Mouse (Mus musculus): Measurements from ENCODE around the gene Tmem248. TPM values are rescaled to one million over a fixed set of nuclear protein-coding genes. Genes with fewer than 3 reads are reported as not detected.
A peak's percentile ranks its signal among the peaks of the same experiment; 100 is the strongest.
"Not testable (repeated sequence)": the region's sequence is repeated elsewhere in the genome, so short reads cannot be mapped to it uniquely, and the experiment has no call there.

The Tmem248 gene
- polyA plus RNA-seq, 1 experiment: 23.6 TPM

GRCm38 (mm10) chr5:130239236-130239635 is 22.4 kb downstream of the Tmem248 start:
- 88% methylated on average over 7 of the region's 7 CpGs for WGBS
- no peaks in the 10 kb centered on the region for H3K27me3 ChIP-seq (ENCODE audit: control insufficient read depth, insufficient read depth, low read length)
- no peak overlapping the region for H3K27ac ChIP-seq (ENCODE audit: insufficient read depth, low read depth, low read length)
- no peak overlapping the region for H3K4me3 ChIP-seq (ENCODE audit: low read depth, low read length)
- no peaks in the 10 kb centered on the region for H3K4me1 ChIP-seq (ENCODE audit: control insufficient read depth, insufficient read depth, insufficient read length, low read length)
- TF ChIP-seq CTCF (IDR thresholded peaks at IDR 0.05; ENCODE audit: extremely low read depth, insufficient read length, insufficient replicate concordance, low read depth, low read length) (no peak), POLR2A (IDR thresholded peaks at IDR 0.05; ENCODE audit: low read depth, low read length) (no peak)
- H3K36me3 ChIP-seq (ENCODE audit: control insufficient read depth, insufficient read depth, low read length): peaks cover 78% of the 10 kb centered on the region

DNA sequence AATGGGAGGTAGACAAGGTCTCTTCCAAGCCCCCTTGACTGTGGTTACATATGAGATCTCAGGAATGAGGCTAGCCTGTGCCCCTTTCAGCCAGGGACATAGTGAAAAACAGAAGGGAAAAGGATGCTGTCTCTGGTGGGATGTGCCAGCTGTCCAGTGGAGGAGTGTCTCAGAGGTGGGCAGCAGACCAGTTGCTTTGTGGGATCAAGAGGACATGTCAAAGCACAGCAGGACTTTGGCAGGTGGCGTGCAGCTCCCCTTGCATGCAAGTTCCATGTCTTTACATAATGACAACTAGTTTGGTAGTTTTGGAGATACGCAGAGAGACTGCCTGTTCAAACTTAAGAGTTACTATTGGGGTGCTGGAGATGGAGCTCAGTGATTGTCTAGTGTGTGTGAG is 23.0 kb downstream of the Tmem248 start:
- Histone ChIP-seq H3K4me3 (ENCODE audit: low read depth, low read length) (no peak overlapping the region), H3K36me3 (ENCODE audit: control insufficient read depth, insufficient read depth, low read length) (peaks cover 75% of the 10 kb centered on the region), H3K27ac (ENCODE audit: insufficient read depth, low read depth, low read length) (no peak overlapping the region), H3K27me3 (ENCODE audit: control insufficient read depth, insufficient read depth, low read length) (no peaks in the 10 kb centered on the region), H3K4me1 (ENCODE audit: control insufficient read depth, insufficient read depth, insufficient read length, low read length) (no peaks in the 10 kb centered on the region)
- TF ChIP-seq CTCF (IDR thresholded peaks at IDR 0.05; ENCODE audit: extremely low read depth, insufficient read length, insufficient replicate concordance, low read depth, low read length): no peak
- no peak for TF ChIP-seq POLR2A (IDR thresholded peaks at IDR 0.05; ENCODE audit: low read depth, low read length)
- WGBS: 98% methylated on average over 2 of the region's 2 CpGs

DNA sequence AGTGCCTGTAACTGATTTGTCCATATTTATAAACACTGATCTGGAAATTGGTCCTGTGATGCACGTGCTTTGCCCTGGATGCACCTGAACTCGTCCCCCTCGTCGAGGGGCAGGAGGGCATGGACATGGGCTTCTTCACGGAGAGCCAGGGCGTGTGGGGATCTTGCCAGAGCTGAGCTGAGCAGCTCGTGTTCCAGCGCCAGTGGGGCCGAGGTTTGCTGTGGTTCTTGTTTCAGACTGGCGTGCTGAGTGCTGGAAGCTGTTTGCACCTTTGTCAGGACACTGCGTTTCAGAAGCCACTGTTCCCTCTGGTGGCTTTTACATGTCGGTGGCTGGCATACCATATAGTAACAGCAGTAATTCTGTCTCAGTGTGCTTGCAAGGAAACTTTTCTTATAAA is 24.5 kb downstream of the Tmem248 start:
- no peaks in the 10 kb centered on the region for H3K4me1 ChIP-seq (ENCODE audit: control insufficient read depth, insufficient read depth, insufficient read length, low read length)
- H3K4me3 ChIP-seq (ENCODE audit: low read depth, low read length): no peak overlapping the region
- H3K36me3 ChIP-seq (ENCODE audit: control insufficient read depth, insufficient read depth, low read length): peaks cover 77% of the 10 kb centered on the region
- WGBS: 88% methylated on average over 12 of the region's 12 CpGs
- no peaks in the 10 kb centered on the region for H3K27me3 ChIP-seq (ENCODE audit: control insufficient read depth, insufficient read depth, low read length)
- TF ChIP-seq POLR2A (IDR thresholded peaks at IDR 0.05; ENCODE audit: low read depth, low read length): no peak
- TF ChIP-seq CTCF (IDR thresholded peaks at IDR 0.05; ENCODE audit: extremely low read depth, insufficient read length, insufficient replicate concordance, low read depth, low read length): no peak
- no peak overlapping the region for H3K27ac ChIP-seq (ENCODE audit: insufficient read depth, low read depth, low read length)

GRCm38 (mm10) chr5:130247823-130248222 is 30.9 kb downstream of the Tmem248 start:
- TF ChIP-seq POLR2A (IDR thresholded peaks at IDR 0.05; ENCODE audit: low read depth, low read length): no peak
- WGBS: 67% methylated on average over 5 of the region's 5 CpGs

DNA sequence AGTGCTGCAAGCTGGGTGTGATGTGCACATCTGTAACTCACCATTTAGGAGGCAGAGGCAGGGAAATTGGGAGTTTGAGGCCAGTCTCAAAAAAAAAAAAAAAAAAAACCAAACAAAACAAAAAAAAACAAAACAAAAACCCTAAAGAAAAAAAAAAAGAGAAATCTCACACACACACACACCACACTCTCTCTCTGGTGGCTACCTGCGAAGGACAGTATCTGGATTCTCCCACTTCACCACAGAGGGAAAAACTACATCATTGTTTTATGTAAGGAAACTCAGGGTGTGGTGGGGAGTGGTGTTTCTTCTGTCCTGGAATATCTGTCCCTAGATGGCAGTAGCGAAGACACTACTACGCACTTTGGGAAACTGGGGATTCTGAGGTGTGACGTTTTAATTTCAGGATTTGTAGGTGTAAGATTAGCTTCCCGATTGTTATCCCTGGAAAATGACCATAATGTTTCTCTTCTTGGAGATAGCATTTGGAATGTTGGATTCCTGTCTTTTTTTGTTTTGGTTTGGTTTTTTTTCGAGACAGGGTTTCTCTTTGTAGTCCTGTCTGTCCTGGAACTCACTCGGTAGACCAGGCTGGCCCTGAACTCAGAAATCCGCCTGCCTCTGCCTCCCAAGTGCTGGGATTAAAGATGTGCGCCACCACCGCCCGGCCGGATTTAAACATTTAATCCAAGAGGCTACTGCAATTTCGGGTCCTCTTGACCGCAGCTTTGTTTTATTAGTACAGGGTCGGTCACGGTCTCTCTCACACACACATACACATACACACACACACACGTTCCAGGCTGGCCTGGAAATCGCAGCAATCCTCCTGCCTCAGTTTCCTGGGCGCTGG is 37.5 kb downstream of the Tmem248 start:
- TF ChIP-seq POLR2A (IDR thresholded peaks at IDR 0.05; ENCODE audit: low read depth, low read length) (no peak), CTCF (IDR thresholded peaks at IDR 0.05; ENCODE audit: extremely low read depth, insufficient read length, insufficient replicate concordance, low read depth, low read length) (no peak)
- H3K4me3 ChIP-seq (ENCODE audit: low read depth, low read length): peak overlapping the region; percentile 93
- peak overlapping the region; percentile 91 for H3K27ac ChIP-seq (ENCODE audit: insufficient read depth, low read depth, low read length)
- H3K4me1 ChIP-seq (ENCODE audit: control insufficient read depth, insufficient read depth, insufficient read length, low read length): peaks cover 2% of the 10 kb centered on the region; the same call in 1 of the 2 replicates
- H3K27me3 ChIP-seq (ENCODE audit: control insufficient read depth, insufficient read depth, low read length): no peaks in the 10 kb centered on the region
- 1% methylated on average over 19 of the region's 19 CpGs for WGBS
- peaks cover 38% of the 10 kb centered on the region for H3K36me3 ChIP-seq (ENCODE audit: control insufficient read depth, insufficient read depth, low read length)

More at GRCm38 (mm10) chr5:130247823-130248222, 30.9 kb downstream of the Tmem248 start:
- no peak overlapping the region for H3K27ac ChIP-seq (ENCODE audit: insufficient read depth, low read depth, low read length)
- no peaks in the 10 kb centered on the region for H3K4me1 ChIP-seq (ENCODE audit: control insufficient read depth, insufficient read depth, insufficient read length, low read length)
- no peak overlapping the region for H3K4me3 ChIP-seq (ENCODE audit: low read depth, low read length)
- peaks cover 85% of the 10 kb centered on the region for H3K36me3 ChIP-seq (ENCODE audit: control insufficient read depth, insufficient read depth, low read length)
- no peaks in the 10 kb centered on the region for H3K27me3 ChIP-seq (ENCODE audit: control insufficient read depth, insufficient read depth, low read length)

DNA sequence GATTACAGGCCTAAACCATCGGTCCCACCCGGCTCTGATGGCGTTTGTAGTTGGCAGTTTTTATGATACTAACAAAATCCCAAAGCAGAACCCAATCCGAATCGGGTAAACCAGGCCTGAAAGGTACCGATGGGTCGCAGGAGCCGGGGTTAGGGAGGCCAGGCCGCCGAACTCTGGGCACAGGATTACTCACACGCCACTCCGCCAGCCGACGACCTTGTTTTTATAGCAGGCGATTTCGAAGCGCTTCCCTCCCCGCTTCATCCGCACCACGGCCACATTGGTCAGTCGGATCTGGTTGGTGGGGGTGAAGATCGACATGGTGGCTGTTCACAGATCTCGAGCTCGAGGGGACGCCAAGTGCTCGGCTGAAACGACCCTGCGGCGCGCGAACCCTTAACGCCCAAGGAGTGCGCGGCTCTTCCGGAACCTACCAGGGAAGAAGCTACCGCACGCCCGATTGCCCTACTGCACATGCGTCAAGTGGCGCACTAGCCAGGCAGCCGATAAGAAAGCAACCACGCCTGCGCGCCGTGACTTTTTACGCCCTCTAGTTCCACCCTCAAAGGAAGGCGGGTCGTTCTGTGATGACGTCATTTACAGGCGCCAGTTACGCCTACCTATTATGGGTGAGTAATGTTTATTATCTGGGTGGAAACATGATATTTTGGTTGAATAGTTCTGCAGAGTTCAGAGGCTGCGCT is 38.3 kb downstream of the Tmem248 start, which contains the start of the genes Sbds and Tyw1:
Gene Sbds, minus strand, starts transcription at position 514 of the 704 bp plus-strand sequence.
Gene Tyw1, plus strand, starts transcription at position 603 of the 704 bp plus-strand sequence.
- Histone ChIP-seq H3K36me3 (ENCODE audit: control insufficient read depth, insufficient read depth, low read length) (peaks cover 31% of the 10 kb centered on the region), H3K27me3 (ENCODE audit: control insufficient read depth, insufficient read depth, low read length) (no peaks in the 10 kb centered on the region), H3K4me1 (ENCODE audit: control insufficient read depth, insufficient read depth, insufficient read length, low read length) (peaks cover 2% of the 10 kb centered on the region; the same call in 1 of the 2 replicates), H3K4me3 (ENCODE audit: low read depth, low read length) (peak within 1 kb of the TSS; percentile 93), H3K27ac (ENCODE audit: insufficient read depth, low read depth, low read length) (peak within 1 kb of the TSS; percentile 91)
- WGBS: under 1% methylated on average over 52 of the region's 52 CpGs
- TF ChIP-seq POLR2A (IDR thresholded peaks at IDR 0.05; ENCODE audit: low read depth, low read length) (peak; percentile 94), CTCF (IDR thresholded peaks at IDR 0.05; ENCODE audit: extremely low read depth, insufficient read length, insufficient replicate concordance, low read depth, low read length) (no peak)

DNA sequence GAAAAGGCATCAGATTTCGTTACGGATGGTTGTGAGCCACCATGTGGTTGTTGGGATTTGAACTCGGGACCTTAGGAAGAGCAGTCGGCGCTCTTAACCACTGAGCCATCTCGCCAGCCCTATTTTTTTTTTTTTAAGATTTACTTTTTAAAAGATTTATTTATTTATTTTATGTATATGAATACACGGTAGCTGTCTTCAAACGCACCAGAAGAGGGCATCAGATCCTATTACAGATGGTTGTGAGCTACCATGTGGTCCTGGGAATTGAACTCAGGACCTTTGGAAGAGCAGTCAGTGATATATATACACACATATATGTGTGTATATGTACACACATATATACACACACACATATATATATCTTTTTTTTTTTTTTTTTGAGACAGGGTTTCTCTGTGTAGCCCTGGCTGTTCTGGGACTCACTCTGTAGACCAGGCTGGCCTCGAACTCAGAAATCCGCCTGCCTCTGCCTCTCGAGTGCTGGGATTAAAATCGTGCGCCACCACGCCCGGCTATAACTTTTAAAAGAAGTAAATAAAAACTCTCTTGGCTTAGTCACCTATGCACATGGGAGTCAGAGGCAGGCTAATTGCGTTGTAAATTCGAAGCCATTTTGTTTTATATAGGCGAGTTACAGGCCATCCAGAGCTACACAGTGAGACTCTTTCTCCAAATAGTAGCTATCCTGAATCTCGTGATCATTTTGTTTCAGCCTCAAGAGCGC is 39.1 kb downstream of the Tmem248 start:
- WGBS: 9% methylated on average over 20 of the region's 20 CpGs
- peak overlapping the region; percentile 87 for H3K27ac ChIP-seq (ENCODE audit: insufficient read depth, low read depth, low read length)
- not testable (repeated sequence) for H3K4me1 ChIP-seq (ENCODE audit: control insufficient read depth, insufficient read depth, insufficient read length, low read length); H3K27me3 ChIP-seq (ENCODE audit: control insufficient read depth, insufficient read depth, low read length); H3K4me3 ChIP-seq (ENCODE audit: low read depth, low read length)
- peaks cover 24% of the 10 kb centered on the region for H3K36me3 ChIP-seq (ENCODE audit: control insufficient read depth, insufficient read depth, low read length)
